Mouse (Mus musculus) heart, postnatal 14 days (tissue): Measurements from ENCODE around the gene Ppp1r8. TPM values are rescaled to one million over a fixed set of nuclear protein-coding genes. Genes with fewer than 3 reads are reported as not detected.

Source experiments
- DNase-seq, 2 experiments: peaks; one replicate each; pipeline ENCODE4 v3.0.0; 2021 to 2022
- intact Hi-C: fragments of 180-260 bp; cut with DNase I; formaldehyde crosslinking; loops from one replicate; pipeline ENCODE4 v1.15.1; 2025
- long read RNA-seq, 2 experiments: library from polyadenylated mRNA; stranded (forward); transcript quantifications; one replicate each; pipeline ENCODE4 v2.0.0; 2021
- total RNA-seq, 2 experiments: library from RNA; stranded (reverse); gene quantifications; 2 replicates each; pipeline ENCODE4 v1.2.3; 2021

Ppp1r8 gene
- 10 to 100 TPM; 20.4 to 21.8 TPM for total RNA-seq
- long read RNA-seq, experiment 1, transcript Ppp1r8-201 (7 exons, 2,037 nt), result major isoform, 7 of 12 reads
- long read RNA-seq, experiment 1, partial matches to known transcripts, result 1 of 12 reads
- long read RNA-seq, experiment 1, other reads (novel, unspliced or antisense), result 3 of 12 reads
- long read RNA-seq, experiment 2, partial matches to known transcripts, result 0 of 4 reads
- long read RNA-seq, experiment 2, other reads (novel, unspliced or antisense), result 2 of 4 reads

DNA sequence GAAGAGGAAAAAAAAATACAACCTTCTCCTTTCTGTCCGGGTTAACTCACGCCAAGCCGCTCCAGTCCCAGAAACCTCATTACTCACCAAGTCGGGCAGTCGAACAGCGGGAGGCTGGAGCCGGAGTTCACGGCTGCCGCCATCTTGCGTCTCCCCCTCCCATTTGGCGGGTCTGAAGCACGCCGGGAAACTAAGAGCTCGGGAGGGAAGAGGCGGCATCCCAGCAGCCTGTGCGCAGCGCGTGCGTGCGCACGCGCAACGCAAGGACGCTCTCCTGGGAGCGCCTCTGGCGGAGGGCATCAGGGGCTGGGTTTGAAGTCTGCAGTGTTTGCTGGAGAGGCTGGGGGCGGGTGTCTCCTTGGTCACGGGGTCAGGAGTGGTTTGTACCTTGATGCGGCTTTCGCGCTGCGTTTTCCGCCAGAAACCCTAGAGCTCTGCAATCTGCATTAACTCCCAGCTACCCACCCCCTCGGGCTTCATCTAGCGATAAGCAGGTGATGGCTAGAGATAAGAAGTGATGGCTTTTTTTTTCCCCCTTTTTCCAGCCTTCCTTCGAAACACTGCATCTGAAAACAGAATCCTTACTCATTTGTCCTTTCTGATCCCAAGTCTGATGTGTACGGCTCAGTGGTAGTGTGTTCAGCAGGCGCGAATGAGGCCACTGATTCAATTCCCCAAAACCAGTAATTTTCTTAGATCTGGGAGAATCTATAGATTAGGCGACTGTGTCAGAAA lies at the start of gene Ppp1r8:
Ppp1r8 (minus strand) TSS at position 200 of the 735 bp plus-strand sequence.
- intact Hi-C loops, result loop anchor here (5.0 kb wide), 1 partner anchor 79 kb away; the partner anchor contains the start of gene Fam76a

DNA sequence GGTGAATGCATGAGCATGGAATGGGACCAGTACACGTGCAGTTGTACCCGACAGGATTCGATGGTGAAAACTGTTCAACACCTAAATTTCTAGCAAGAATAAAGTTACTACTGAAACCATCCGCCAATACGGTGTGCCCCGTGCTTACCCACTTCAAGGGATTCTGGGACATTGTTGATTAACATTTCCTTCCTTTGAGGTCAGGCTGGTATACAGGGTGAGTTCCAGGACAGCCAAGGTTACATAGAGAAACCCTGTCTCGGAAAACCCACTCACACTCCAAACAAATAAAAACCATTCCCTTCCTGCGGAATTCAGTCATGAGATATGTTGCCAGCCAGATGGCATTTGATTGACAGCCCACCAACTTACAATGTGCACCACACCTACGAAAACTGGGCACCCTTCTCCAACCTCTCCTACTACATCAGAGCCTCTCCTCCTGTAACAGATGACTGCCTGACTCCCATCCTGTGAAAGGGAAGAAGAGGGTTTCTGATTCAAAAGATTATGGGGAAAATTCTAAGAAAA lies 41.9 kb upstream of the Ppp1r8 start:
- intact Hi-C loops, result no loop called here
- no peak for DNase-seq

More for the DNA sequence above, at the start of gene Ppp1r8:
- DNase-seq, result peak; percentile 91

DNA sequence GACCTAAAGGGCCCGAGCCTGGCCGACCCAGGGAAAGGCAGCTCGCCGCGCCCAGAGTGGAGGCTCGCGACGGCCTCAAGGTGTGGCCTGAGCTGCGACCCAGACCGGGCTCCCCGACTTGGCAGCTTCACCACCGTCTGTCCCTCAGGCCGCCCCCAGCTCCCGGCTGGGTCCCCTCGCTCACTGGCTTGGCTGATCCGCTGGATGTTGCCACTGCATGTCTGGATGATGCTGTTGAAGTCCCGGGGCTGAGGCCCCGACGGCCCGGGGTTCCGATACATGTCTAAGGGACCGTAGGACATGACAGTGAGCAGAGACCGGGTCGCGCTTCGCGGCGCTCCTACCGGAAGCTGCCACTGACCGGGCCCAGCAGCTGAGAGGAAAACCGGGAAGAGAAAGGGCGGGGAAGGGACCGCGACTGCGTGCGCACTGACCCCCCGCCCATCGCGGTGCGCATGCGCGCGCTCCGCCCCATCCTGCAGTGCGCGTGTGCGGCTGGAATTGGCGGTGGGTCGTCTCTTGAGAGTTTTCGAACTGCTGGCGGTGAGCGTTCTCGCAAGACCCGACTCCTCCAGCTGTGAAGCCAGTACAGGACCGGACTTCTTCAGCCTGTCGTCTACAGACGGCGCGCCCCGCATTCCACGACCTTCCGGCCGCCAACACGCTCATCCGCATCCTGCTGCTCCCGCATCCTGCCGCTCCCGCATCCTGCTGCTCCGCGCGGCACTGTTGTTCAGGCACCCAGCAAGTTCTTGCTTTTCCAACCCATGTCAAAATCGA lies 41.3 kb upstream of the Ppp1r8 start, which contains the start of gene Stx12:
Stx12 (minus strand) TSS at position 446 of the 780 bp plus-strand sequence.
- peak; percentile 93 to 95 for DNase-seq
- intact Hi-C loops, result no loop called here

DNA sequence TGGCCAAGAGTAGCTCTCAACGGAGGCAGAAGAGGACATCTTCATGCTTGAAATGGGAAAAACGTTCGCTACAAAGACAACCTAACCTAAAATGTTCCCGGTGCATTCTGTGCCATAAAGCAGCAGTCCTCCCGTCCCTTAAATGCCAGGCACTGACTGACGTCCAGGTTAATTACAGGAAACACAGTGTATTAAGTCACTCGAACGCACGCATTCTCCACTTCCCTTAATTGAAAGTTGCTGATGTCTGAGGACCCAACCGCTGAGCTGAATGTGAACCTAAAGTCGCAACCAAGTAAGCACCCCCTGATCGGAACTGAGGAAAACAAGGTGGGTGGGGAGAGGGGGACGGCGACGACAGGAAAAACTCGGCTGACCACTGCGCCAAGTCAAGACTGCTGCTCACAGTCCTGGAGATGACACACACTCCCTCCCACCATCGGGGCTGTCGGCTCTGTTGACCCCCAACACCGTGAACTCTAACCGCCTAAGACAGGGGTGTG lies 40.6 kb upstream of the Ppp1r8 start:
- intact Hi-C loops, result no loop called here
- DNase-seq, result no peak

DNA sequence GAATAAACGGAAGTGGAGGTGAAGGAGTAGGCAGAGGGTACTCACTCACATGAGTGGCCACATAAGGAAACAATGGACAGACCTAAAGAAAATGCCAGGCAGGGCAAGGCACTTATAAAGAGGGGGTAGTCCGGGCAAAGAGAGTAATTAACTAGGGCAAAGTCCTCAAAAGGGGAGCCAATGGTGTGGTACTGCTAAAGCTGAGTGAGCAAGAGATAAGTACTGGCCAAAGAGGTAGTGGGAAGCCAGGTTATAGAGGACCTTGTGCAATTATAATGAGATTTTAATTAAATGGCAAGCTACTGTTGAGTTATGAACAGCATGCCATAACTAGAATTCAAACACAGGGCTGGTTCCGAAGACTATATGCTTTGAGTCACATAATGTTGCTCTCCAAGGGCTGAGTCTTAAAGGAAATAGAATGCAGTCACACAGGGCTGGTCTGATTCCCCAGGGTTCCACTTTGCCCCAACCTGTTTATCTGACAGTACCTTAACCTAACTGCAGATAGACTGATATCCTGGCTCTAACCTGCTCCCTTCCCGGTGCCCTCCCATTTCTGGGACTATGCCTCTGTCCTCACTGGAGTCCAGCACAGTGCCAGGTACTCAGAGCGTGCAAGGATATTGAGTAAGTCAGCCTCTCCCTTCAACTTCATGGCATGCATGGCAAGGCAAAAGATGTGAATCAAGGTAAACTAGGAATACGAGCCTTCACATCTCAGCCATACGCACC lies 31.6 kb upstream of the Ppp1r8 start:
- intact Hi-C loops, result no loop called here

DNA sequence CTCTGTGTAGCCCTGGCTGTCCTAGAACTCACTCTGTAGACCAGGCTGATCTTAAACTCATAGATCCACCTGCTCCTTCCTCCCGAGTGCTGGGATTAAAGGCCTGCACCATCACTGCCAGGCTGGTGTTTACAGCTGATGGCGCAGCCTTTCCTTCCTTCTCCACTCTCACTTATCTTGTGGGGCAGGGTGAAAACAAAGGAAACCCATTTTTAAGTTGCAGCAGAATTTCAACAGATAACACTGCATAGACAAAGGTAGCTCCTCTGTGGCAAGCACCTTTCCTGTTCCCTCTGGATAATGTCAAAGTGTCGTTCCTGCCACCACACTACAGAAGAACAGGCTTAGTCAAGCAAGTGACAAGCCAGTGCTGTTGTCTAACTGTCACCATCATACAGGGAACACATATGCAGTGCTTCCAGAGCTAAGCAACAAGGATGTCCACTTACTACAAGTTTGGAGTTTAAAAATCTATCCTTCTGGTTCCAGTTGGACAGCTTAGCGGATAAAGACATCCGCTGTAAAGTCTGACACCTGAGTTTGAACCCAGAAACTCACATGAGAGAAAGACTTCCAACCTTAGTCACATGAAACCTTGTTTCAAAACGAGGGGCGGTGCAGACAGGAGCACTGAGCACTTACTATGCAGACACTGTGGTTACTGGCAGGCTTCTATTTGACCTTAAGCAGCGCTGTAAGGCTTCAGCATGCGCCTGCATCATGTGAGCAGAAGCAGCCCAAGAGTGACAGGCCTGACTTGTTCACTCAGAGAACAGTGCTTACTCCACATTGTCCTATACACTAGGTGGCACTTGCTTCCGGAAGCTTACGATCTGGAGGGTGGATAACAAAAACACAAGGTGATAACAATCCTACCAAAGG lies 30.8 kb upstream of the Ppp1r8 start:
- no peak for DNase-seq
- intact Hi-C loops, result no loop called here

More for the DNA sequence above, 31.6 kb upstream of the Ppp1r8 start:
- no peak for DNase-seq

DNA sequence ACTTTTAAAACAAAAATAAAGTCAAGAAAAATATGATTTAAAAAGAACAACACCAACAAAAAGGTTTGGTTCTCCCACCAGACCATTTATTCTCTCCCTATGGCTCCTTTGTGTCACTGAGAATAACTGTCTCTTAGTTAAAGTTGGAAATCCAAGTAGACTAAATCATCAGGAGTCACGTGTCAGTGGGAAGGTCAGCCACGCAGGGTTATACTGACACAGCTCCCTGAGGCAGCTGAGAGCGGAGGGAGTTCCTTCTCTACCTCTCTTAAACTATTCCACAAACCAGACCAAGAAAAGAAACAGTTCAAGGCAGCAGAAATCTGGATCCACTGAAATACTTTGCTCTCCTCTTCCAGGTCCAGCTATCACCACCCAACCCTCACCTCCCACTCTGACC lies 28.1 kb upstream of the Ppp1r8 start:
- intact Hi-C loops, result no loop called here
- DNase-seq, result no peak

- DNase-seq, result no peak
- intact Hi-C loops, result no loop called here
Measured at GRCm38 (mm10) chr4:132864856-132865255, 21.9 kb upstream of the Ppp1r8 start.

GRCm38 (mm10) chr4:132863012-132863411 lies 20.0 kb upstream of the Ppp1r8 start:
- intact Hi-C loops, result no loop called here
- DNase-seq, result no peak

DNA sequence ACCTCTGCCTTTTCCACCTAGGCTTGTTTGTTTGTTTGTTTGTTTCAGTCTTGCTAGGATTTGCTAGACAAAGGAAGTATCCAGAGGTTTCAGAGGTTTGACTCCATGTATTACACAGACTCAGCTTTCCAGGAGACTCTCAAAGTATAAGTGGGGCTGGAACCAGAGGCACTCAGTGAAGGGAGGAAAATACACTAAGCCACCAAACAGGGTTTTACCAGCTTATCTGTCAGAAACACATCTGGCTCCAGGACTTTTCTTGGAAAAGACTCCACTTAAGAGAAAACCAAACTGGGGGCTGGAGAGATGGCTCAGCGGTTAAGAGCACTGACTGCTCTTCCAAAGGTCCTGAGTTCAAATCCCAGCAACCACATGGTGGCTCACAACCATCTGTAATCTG lies 17.9 kb upstream of the Ppp1r8 start:
- intact Hi-C loops, result no loop called here
- DNase-seq, result no peak

DNA sequence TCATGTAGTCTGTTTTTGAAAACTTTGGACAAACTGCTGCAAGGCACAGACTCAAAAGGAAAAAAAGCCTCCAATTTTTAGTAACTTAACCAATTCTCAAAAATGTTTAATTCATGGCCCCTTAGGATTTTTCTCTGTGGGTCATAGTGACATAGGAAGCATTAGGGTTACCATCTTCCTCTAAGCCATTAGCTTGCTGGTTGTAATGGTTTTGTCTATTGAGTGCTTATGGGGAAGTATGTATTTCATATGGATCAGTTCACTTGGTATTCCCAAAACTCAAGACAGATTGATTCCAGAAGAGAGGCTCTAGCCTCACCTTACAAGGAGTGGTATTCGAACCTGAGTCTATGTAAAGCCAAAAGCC lies 719 bp upstream of the Ppp1r8 start:
- intact Hi-C loops, result loop anchor here (5.0 kb wide), 1 partner anchor 79 kb away; the partner anchor contains the start of gene Fam76a
- DNase-seq, result no peak

DNA sequence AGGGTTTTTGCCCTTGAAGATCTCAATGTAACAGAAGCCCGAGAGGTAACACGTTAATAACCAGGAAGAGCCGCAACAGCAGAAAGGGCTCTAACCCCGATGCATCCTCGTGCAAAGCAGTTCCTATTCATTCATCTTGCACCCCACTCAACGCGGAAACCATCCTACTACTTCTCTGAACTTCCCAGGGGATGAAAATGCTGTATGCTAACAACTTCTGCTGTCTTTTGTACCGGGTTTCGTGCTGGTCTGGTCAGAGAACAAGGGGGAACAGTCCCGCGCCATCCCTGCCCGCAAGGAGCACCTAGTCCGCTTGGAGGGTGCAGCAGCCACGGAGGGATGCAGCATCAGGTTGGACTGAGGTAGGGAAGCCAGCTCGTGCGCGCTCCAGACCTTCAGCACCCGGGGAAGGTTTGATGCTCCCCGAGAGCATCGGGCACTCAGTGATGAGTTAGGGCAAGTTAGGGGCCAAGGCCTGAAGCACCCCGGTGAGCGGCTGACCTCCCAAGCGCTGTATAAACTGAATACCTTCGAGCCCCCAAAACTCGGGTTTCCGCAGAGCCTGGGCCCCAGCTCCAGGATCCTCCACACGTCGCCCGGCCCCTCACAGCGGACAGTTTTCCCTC lies 575 bp downstream of the Ppp1r8 start:
- intact Hi-C loops, result loop anchor here (5.0 kb wide), 1 partner anchor 80 kb away; the partner anchor contains the start of gene Fam76a
- DNase-seq, result peak; percentile 15 to 18

DNA sequence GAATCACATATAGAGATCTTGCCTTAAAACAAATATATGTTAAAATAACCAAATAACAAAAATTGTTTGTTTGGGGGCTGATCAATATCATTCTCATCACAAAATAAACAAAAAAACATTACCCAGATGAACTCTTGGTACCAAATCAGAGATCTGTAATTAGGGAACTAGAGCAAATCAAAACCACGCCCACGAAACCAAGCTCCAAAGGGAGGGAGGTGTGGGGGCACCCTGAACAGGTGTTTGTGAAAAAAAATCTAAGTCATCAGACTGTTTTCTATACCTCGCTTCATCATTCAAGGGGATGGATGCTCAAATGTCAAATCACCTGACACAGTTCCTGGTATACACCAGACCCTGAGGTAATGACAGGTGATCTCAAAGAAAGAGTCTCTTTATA lies 1.5 kb downstream of the Ppp1r8 start:
- intact Hi-C loops, result loop anchor here (5.0 kb wide), 1 partner anchor 81 kb away; the partner anchor contains the start of gene Fam76a
- no peak for DNase-seq

GRCm38 (mm10) chr4:132823614-132824366 lies 19.2 kb downstream of the Ppp1r8 start:
- DNase-seq, result peak; percentile 79 to 88
- intact Hi-C loops, result loop anchor here (1.0 kb wide), 1 partner anchor 47 kb away; no protein-coding TSS in a partner anchor

DNA sequence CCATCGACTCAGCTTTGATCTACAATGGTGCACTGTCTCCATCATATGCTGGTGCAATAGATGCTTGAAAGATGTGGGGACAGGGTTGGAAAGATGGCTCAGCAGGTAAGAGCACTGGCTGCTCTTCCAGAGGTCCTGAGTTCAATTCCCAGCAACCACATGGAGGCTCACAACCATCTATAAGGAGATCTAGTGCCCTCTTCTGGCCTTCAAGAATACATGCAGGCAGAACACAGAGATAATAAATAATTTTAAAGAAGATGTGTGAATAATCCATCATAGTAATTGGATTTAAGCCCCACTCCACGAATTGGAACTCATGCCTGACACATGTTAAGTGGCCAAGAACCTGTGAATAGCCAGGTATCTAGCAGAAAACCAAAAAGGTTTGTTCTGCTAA lies 24.5 kb downstream of the Ppp1r8 start:
- intact Hi-C loops, result no loop called here

DNA sequence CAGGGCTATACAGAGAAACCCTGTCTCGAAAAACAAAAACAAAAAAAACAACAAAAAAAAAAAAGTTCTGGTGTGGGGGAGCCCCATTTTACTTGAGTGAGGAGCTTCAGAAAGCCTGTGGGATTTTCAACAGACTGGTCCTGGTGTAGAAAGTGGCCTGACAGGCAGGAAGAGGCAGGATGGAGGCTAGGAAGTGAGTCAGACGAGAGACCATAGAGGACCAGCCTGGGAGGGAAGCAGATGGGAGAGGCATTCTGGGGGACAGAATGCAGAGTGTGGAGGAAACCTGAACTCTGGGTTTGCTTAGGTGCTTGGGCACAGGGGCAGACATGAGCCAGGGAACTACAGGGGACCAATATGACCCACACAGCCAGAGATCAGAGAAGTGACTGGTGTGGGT lies 26.1 kb downstream of the Ppp1r8 start:
- no peak for DNase-seq
- intact Hi-C loops, result no loop called here

More for the DNA sequence above, 24.5 kb downstream of the Ppp1r8 start:
- DNase-seq, result no peak

GRCm38 (mm10) chr4:132816404-132816803 lies 26.6 kb downstream of the Ppp1r8 start:
- intact Hi-C loops, result no loop called here
- DNase-seq, result no peak

DNA sequence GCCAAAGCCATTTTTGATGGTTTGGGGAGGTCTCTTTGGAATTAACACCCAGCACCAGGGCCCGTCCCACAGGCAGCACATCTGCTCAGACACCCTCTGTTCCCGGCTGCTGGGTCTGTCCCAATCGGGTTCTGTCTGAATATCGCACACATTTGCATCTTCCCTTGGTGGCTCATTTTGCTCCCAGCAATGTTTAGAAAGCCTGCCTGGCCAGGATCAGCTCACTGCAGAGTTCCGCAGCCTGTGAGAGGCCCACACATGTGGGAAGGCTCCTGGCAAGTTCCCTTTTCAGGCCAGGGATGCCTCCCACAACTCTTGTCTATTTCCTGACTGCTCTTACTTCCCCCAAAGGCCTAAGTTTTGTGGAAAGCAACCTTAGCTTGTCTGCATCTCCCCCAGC lies 33.3 kb downstream of the Ppp1r8 start:
- no peak for DNase-seq
- intact Hi-C loops, result no loop called here
